Mouse (Mus musculus): ENCODE data around the gene Pth2.

GRCm38 (mm10) chr7:45224826-45225225 is 44.0 kb downstream of the Pth2 start:
- TF ChIP-seq E2F4 (IDR thresholded peaks at IDR 0.05; ENCODE audit: insufficient read depth) (no peak), POLR2A (IDR thresholded peaks at IDR 0.05; ENCODE audit: insufficient read length, low read depth) (no peak), CEBPB (IDR thresholded peaks at IDR 0.05; ENCODE audit: insufficient read depth, poor library complexity, severe bottlenecking) (no peak), MAX (IDR thresholded peaks at IDR 0.05; ENCODE audit: low read depth) (no peak), USF1 (IDR thresholded peaks at IDR 0.05; ENCODE audit: low read depth) (no peak), TCF12 (IDR thresholded peaks at IDR 0.05; ENCODE audit: insufficient read depth, poor library complexity, severe bottlenecking) (no peak), POLR2AphosphoS2 (IDR thresholded peaks at IDR 0.05; ENCODE audit: insufficient read length, low read depth) (no peak), MYOG (IDR thresholded peaks at IDR 0.05; ENCODE audit: control insufficient read depth in 1 of 3, insufficient read depth in 1 of 3, insufficient read length in 2 of 3, low read depth in 2 of 3) (no peak), MYOD1 (IDR thresholded peaks at IDR 0.05; ENCODE audit: control insufficient read depth in 1 of 3, insufficient read length in 2 of 3, low read depth in 2 of 3) (no peak)

Measured in myocyte (in vitro differentiated cells).